8 mouse cellular contexts compared by ENCODE assay signal in the genomic region with DNA sequence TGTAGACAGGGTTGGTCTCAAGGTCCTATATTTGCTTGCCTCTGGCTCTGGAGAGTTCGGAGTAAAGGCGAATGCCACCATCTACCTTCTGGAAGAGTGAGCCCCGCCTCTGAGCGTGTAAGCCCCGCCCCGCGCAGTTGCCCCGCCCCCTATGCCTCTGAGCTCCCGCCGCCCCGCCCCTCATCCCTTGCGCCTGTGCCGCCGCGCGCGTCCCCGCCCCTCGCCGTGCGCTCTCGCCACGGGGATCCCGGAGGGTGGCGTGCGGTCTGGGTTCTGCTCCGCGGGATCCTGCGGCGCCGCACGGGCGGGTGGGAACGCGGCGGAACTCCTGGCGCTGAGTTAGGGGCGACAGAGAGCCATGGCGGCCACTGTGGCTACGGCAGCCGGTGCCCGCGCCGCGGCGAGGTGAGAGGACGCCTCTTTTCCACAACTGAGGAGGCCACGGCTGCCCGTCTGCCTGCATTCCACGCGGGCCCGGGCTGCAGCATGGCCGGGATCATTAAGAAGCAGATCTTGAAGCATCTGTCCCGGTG. TPM values are rescaled to one million over a fixed set of nuclear protein-coding genes. Genes with fewer than 3 reads are reported as not detected.
DNase-seq lines count a peak whose midpoint lies in the region; ATAC-seq lines count a peak whose summit lies in the region.

Gene Uhrf1bp1, plus strand, starts transcription at position 177 of the 533 bp plus-strand sequence.

- peak within 1 kb of the TSS; percentile 92 for H3K4me2 ChIP-seq in intestine, embryonic 16.5 days (ENCODE audit: low read depth, low read length)

- peak; percentile 88 for ATAC-seq in intestine, embryonic 16.5 days

- H3K27me3 ChIP-seq in intestine, embryonic 16.5 days (replicated peaks; ENCODE audit: control insufficient read depth, insufficient read depth, low read length): no peaks in the 10 kb centered on the region

- intact Hi-C loops in left cerebral cortex, postnatal 25 days (cut with DNase I): no loop called here

- H3K4me1 ChIP-seq in intestine, embryonic 16.5 days (ENCODE audit: control insufficient read depth, insufficient read depth, low read length): peaks cover 18% of the 10 kb centered on the region

- peak within 1 kb of the TSS; percentile 92 for H3K9ac ChIP-seq in intestine, embryonic 16.5 days (ENCODE audit: low read depth, low read length)

- H3K4me3 ChIP-seq in intestine, embryonic 16.5 days (ENCODE audit: low read length): peak within 1 kb of the TSS; percentile 94

- under 1% methylated on average over 50 of the region's 54 CpGs for WGBS in intestine, embryonic 16.5 days

- peaks cover 3% of the 10 kb centered on the region; the same call in 1 of the 2 replicates for H3K36me3 ChIP-seq in intestine, embryonic 16.5 days (ENCODE audit: control insufficient read depth, insufficient read depth, low read length)

- peak; percentile 63 for DNase-seq in adrenal gland, adult 8-10 months
- peak; percentile 71 for DNase-seq in embryo, embryonic 11.5 days (ENCODE audit: low read depth, low spot score)
- DNase-seq in gastrocnemius, postnatal 4 days (ENCODE audit: low spot score in 2 of 2): peak; percentile 74 to 86
- peak; percentile 78 to 81 for DNase-seq in left cerebral cortex, postnatal 25 days (ENCODE audit: low spot score in 2 of 2)
- peak; percentile 86 for DNase-seq in mesoderm, embryonic 11.5 days (ENCODE audit: low read depth, low spot score)
- DNase-seq in right cerebral cortex, postnatal 36 days (ENCODE audit: low spot score in 2 of 2): peak; percentile 71 to 75
- peak; percentile 68 to 83 for DNase-seq in urinary bladder, postnatal 4 days (ENCODE audit: low spot score in 2 of 2)

- H3K9me3 ChIP-seq in intestine, embryonic 16.5 days (ENCODE audit: control insufficient read depth, low read length): no peaks in the 10 kb centered on the region

- H3K27ac ChIP-seq in intestine, embryonic 16.5 days (ENCODE audit: low read length): peak within 1 kb of the TSS; percentile 81

RNA-seq across cellular contexts. Expression of gene Uhrf1bp1, which starts in this region (rescaled TPM):
- total RNA-seq in adrenal gland, adult 8-10 months (2022): 10 to 100 TPM; 35.3 to 36.2 (median 35.8) TPM
- total RNA-seq in gastrocnemius, postnatal 4 days (2021): 10 to 100 TPM; 19.3 to 19.5 TPM
- 2.3 and 2.9 TPM in 2 replicates for polyA plus RNA-seq in intestine, embryonic 16.5 days (2015; fragmentation: Nextera tagmentation; extraction: Ambion mirVana)
- total RNA-seq in left cerebral cortex, postnatal 25 days (2021): 10 to 100 TPM; 17.8 to 22.9 TPM

Comparison
In these comparisons a context has a peak if more than half of its experiments do, and no peak if none do; other contexts are left out.
1. Peak in every context shown above with its lines: DNase-seq, ATAC-seq, H3K4me3 ChIP-seq and H3K27ac ChIP-seq.